ENCODE assay signal across 7 mouse cellular contexts in genomic region chr14:21523851-21524441, GRCm38 (mm10). TPM values are rescaled to one million over a fixed set of nuclear protein-coding genes. Genes with fewer than 3 reads are reported as not detected.
A peak's percentile ranks its signal among the peaks of the same experiment; 100 is the strongest.
DNase-seq lines count a peak whose midpoint lies in the region; ATAC-seq and TF ChIP-seq lines count a peak whose summit lies in the region.

No protein-coding gene starts in this region.

- peaks cover 43% of the 10 kb centered on the region for H3K79me2 ChIP-seq in myocyte (ENCODE audit: control insufficient read depth, insufficient read depth)

- no peak for ATAC-seq in heart, embryonic 12.5 days (ENCODE audit: insufficient number of reproducible peaks, low FRiP score)

- H3K36me3 ChIP-seq in heart, embryonic 12.5 days: no peaks in the 10 kb centered on the region
- no peaks in the 10 kb centered on the region for H3K36me3 ChIP-seq in myocyte (ENCODE audit: control insufficient read depth, insufficient read depth)

- H3K9ac ChIP-seq in heart, embryonic 12.5 days: no peak overlapping the region; the same call in none of the 2 replicates

- H3K27ac ChIP-seq in heart, embryonic 12.5 days (ENCODE audit: poor library complexity, severe bottlenecking): peak overlapping the region; percentile 82

- H3K27me3 ChIP-seq in heart, embryonic 12.5 days (replicated peaks): no peaks in the 10 kb centered on the region
- no peaks in the 10 kb centered on the region for H3K27me3 ChIP-seq in myocyte (ENCODE audit: control insufficient read depth, insufficient read depth, insufficient read length)

- no peaks in the 10 kb centered on the region for H3K9me3 ChIP-seq in heart, embryonic 12.5 days (replicated peaks)

- intact Hi-C loops in left cerebral cortex, postnatal 14 days (cut with DNase I): no loop called here

- peaks cover 62% of the 10 kb centered on the region for H3K4me1 ChIP-seq in heart, embryonic 12.5 days (replicated peaks)

- H3K4me3 ChIP-seq in heart, embryonic 12.5 days: no peak overlapping the region
- no peak overlapping the region for H3K4me3 ChIP-seq in myocyte

- 24% methylated on average over 3 of the region's 3 CpGs for WGBS in heart, embryonic 12.5 days

- no peak for TF ChIP-seq POLR2A in myocyte (IDR thresholded peaks at IDR 0.05; ENCODE audit: insufficient read length, low read depth)

- H3ac ChIP-seq in myocyte (ENCODE audit: control insufficient read depth, insufficient read length): no peak overlapping the region

- peak; percentile 46 to 49 for DNase-seq in layer of hippocampus, adult 8-10 months (ENCODE audit: low spot score in 2 of 2)
- no peak for DNase-seq in layer of hippocampus, postnatal 25 days (ENCODE audit: extremely low spot score in 1 of 2, low spot score in 1 of 2)
- DNase-seq in cerebellum, adult 8-10 months: peak; percentile 82
- peak; percentile 57 to 69 for DNase-seq in left cerebral cortex, postnatal 14 days (ENCODE audit: low spot score in 2 of 2)
- no peak for DNase-seq in ovary, adult 18-20 months (ENCODE audit: low spot score)

- H3K4me2 ChIP-seq in heart, embryonic 12.5 days: peak overlapping the region; percentile 13; the same call in 1 of the 2 replicates
- H3K4me2 ChIP-seq in myocyte (ENCODE audit: low read depth): peak overlapping the region; percentile 35

TF ChIP-seq in myocyte, 11 proteins besides CTCF, POLR2A, EP300 and RAD21:
- peak in 1 of 3 experiments; percentile 71 for TF ChIP-seq MYOG (IDR thresholded peaks at IDR 0.05; ENCODE audit: control insufficient read depth in 1 of 3, insufficient read depth in 1 of 3, insufficient read length in 2 of 3, low read depth in 2 of 3)
- no peak for TF ChIP-seq SRF (IDR thresholded peaks at IDR 0.05; ENCODE audit: control insufficient read depth, insufficient read length, low read depth)
- TF ChIP-seq USF1 (IDR thresholded peaks at IDR 0.05; ENCODE audit: low read depth): no peak
- TF ChIP-seq TCF3 (IDR thresholded peaks at IDR 0.05; ENCODE audit: insufficient read length, low read depth): no peak
- no peak for TF ChIP-seq MAX (IDR thresholded peaks at IDR 0.05; ENCODE audit: low read depth)
- no peak for TF ChIP-seq POLR2AphosphoS2 (IDR thresholded peaks at IDR 0.05; ENCODE audit: insufficient read length, low read depth)
- TF ChIP-seq MYOD1 (IDR thresholded peaks at IDR 0.05; ENCODE audit: control insufficient read depth in 1 of 3, insufficient read length in 2 of 3, low read depth in 2 of 3): peak in 1 of 3 experiments; percentile 51
- no peak for TF ChIP-seq E2F4 (IDR thresholded peaks at IDR 0.05; ENCODE audit: insufficient read depth)
- TF ChIP-seq TCF12 (IDR thresholded peaks at IDR 0.05; ENCODE audit: insufficient read depth, poor library complexity, severe bottlenecking): no peak
- no peak for TF ChIP-seq REST (IDR thresholded peaks at IDR 0.05; ENCODE audit: insufficient read depth, insufficient read length)
- TF ChIP-seq CEBPB (IDR thresholded peaks at IDR 0.05; ENCODE audit: insufficient read depth, poor library complexity, severe bottlenecking): peak; percentile 16; the same call in 1 of the 2 replicates

RNA-seq across cellular contexts. Expression of gene Kat6b, which starts 42.7 kb away (rescaled TPM):
- total RNA-seq in layer of hippocampus, adult 8-10 months (2022): 100 to 1,000 TPM; 102 to 111 (median 107) TPM
- 10 to 100 TPM; 70.0 to 83.4 TPM for total RNA-seq in layer of hippocampus, postnatal 25 days (2021)
- 12.2 and 15.9 TPM in 2 replicates for polyA plus RNA-seq in heart, embryonic 12.5 days (2016; fragmentation: Nextera tagmentation; extraction: Ambion mirVana)
- total RNA-seq in left cerebral cortex, postnatal 14 days (2021): 10 to 100 TPM; 61.2 to 65.0 TPM
- 3.9 TPM for polyA plus RNA-seq in myocyte (2012; fragmentation: generic; extraction: Trizol)

Comparison
In these comparisons a context has a peak if more than half of its experiments do, and no peak if none do; other contexts are left out.
1. DNase-seq: peak in layer of hippocampus, adult 8-10 months (2 of 2), cerebellum, adult 8-10 months (single experiment) and left cerebral cortex, postnatal 14 days (2 of 2); none in layer of hippocampus, postnatal 25 days (0 of 2) and ovary, adult 18-20 months (single experiment).